In genomic region chr11:60011516-60011915, GRCm38 (mm10) we compare ENCODE assay signal across 15 mouse cellular contexts.
"Had no signal": no experiment of that assay in that cellular context is flagged by ENCODE, and none has a peak within 500 bp of the region (broad histone marks: within the 10 kb centered on the region; RNA-seq: fewer than 3 reads in every experiment).

No protein-coding gene starts in this region.

- H3K4me2 ChIP-seq: limb, embryonic 12.5 days; limb, embryonic 15.5 days; liver, embryonic 12.5 days; liver, embryonic 15.5 days; midbrain, embryonic 12.5 days; stomach, embryonic 15.5 days had no signal

- DNase-seq: kidney, adult 9 months; kidney, postnatal 14 days; kidney, postnatal 4 days; left cerebral cortex, postnatal 4 days; lung, adult 2 months; right cerebral cortex, postnatal 4 days; spleen, adult 18-20 months; thymus, postnatal 25 days had no signal

- ATAC-seq: liver, embryonic 12.5 days had no signal

- H3K4me1 ChIP-seq: limb, embryonic 12.5 days; liver, embryonic 12.5 days; liver, embryonic 15.5 days; stomach, embryonic 15.5 days had no signal

- H3K27ac ChIP-seq: limb, embryonic 12.5 days; limb, embryonic 15.5 days; liver, embryonic 12.5 days; liver, embryonic 15.5 days; macrophage; midbrain, embryonic 12.5 days; stomach, embryonic 15.5 days had no signal

- H3K27me3 ChIP-seq: limb, embryonic 12.5 days; limb, embryonic 15.5 days; liver, embryonic 12.5 days; liver, embryonic 15.5 days; midbrain, embryonic 12.5 days; stomach, embryonic 15.5 days had no signal

- H3K36me3 ChIP-seq: limb, embryonic 12.5 days; limb, embryonic 15.5 days; liver, embryonic 12.5 days; liver, embryonic 15.5 days; midbrain, embryonic 12.5 days; stomach, embryonic 15.5 days had no signal

- H3K9me3 ChIP-seq: limb, embryonic 12.5 days; limb, embryonic 15.5 days; liver, embryonic 12.5 days; liver, embryonic 15.5 days; midbrain, embryonic 12.5 days; stomach, embryonic 15.5 days had no signal

- H3K9ac ChIP-seq: limb, embryonic 12.5 days; limb, embryonic 15.5 days; liver, embryonic 12.5 days; liver, embryonic 15.5 days; midbrain, embryonic 12.5 days; stomach, embryonic 15.5 days had no signal

- H3K4me3 ChIP-seq: limb, embryonic 12.5 days; limb, embryonic 15.5 days; liver, embryonic 12.5 days; liver, embryonic 15.5 days; midbrain, embryonic 12.5 days; stomach, embryonic 15.5 days had no signal
